Mouse (Mus musculus) heart, adult 2 months (tissue): ENCODE data around the gene Pdlim1.

Experiments
- CTCF ChIP-seq: fragments of 200-600 bp; IDR thresholded peaks from 2 replicates; pipeline ENCODE4 v1.8.1; 2022; ENCODE audit warnings: antibody characterized with exemption, mild to moderate bottlenecking, moderate library complexity
- EP300 ChIP-seq: fragments of 200-500 bp; IDR thresholded peaks from 2 replicates; pipeline ENCODE4 v1.6.1; 2011; ENCODE audit warnings: low read depth, low read length, control low read depth; ENCODE audit not compliant: insufficient read depth
- POLR2A ChIP-seq: fragments of 200-500 bp; IDR thresholded peaks from 2 replicates; pipeline ENCODE4 v1.6.1; 2011; ENCODE audit warnings: mild to moderate bottlenecking, low read depth, low read length, control low read depth; ENCODE audit not compliant: insufficient read depth

DNA sequence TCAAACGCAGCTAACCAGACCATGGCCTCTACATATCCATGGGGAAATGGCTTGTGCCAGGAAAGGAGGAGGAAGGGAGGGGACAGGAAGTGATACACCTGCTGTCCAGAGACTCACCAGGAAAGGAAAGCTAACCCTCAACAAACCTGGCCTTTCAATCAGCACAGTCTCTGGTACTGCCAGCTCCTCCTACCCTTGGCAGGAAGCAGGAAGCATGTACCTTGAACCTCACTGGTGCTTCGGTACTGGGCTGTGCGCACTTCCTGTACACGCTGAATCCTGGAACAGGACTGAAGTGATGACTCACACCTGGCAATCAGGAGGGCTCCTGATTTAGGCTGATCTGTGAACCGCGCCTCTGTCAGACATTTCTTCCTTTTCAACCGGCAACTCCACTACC, 35.9 kb upstream of the Pdlim1 start:
- TF ChIP-seq CTCF (no peak), POLR2A (peak; percentile 50; the same call in 1 of the 2 replicates), EP300 (peak; percentile 97)
